Mouse (Mus musculus): ENCODE data around the gene Hexa. TPM values are rescaled to one million over a fixed set of nuclear protein-coding genes. Genes with fewer than 3 reads are reported as not detected.

Hexa gene
- polyA plus RNA-seq (2016; fragmentation: Nextera tagmentation; extraction: Ambion mirVana), result 63.6 and 67.8 TPM in 2 replicates

- peak within 1 kb of the TSS; percentile 76 for H3K4me3 ChIP-seq
- no peaks in the 10 kb centered on the region for H3K36me3 ChIP-seq
- peak within 1 kb of the TSS; percentile 91 for H3K27ac ChIP-seq
- 2% methylated on average over 55 of the region's 55 CpGs for WGBS
- H3K9me3 ChIP-seq, result no peaks in the 10 kb centered on the region
- DNase-seq (ENCODE audit: low spot score), result peak; percentile 94
- H3K27me3 ChIP-seq (ENCODE audit: insufficient read depth, poor library complexity, severe bottlenecking), result no peaks in the 10 kb centered on the region
- H3K4me1 ChIP-seq, result peaks cover 27% of the 10 kb centered on the region
Observed at GRCm38 (mm10) chr9:59539441-59540137, at the start of gene Hexa, which contains the start of gene Tmem202. Gene Hexa, plus strand, starts transcription at chr9:59539540. Gene Tmem202, minus strand, starts transcription at chr9:59539847.

- H3K27ac ChIP-seq, result no peak overlapping the region
- no peaks in the 10 kb centered on the region for H3K9me3 ChIP-seq
Observed at GRCm38 (mm10) chr9:59508146-59508545, 31.2 kb upstream of the Hexa start.

GRCm38 (mm10) chr9:59512381-59512780, 27.0 kb upstream of the Hexa start:
- 22% methylated on average over 4 of the region's 4 CpGs for WGBS
- DNase-seq (ENCODE audit: low spot score), result no peak
- Histone ChIP-seq H3K4me1 (peaks cover 14% of the 10 kb centered on the region; the same call in 1 of the 2 replicates), H3K4me3 (no peak overlapping the region), H3K27ac (no peak overlapping the region), H3K27me3 (ENCODE audit: insufficient read depth, poor library complexity, severe bottlenecking) (no peaks in the 10 kb centered on the region), H3K9me3 (no peaks in the 10 kb centered on the region), H3K36me3 (no peaks in the 10 kb centered on the region)

More at GRCm38 (mm10) chr9:59508146-59508545, 31.2 kb upstream of the Hexa start:
- Histone ChIP-seq H3K4me1 (peaks cover 3% of the 10 kb centered on the region; the same call in 1 of the 2 replicates), H3K4me3 (no peak overlapping the region), H3K27me3 (ENCODE audit: insufficient read depth, poor library complexity, severe bottlenecking) (no peaks in the 10 kb centered on the region), H3K36me3 (no peaks in the 10 kb centered on the region)
- DNase-seq (ENCODE audit: low spot score), result no peak
- WGBS, result 43% methylated on average over 1 of the region's 1 CpGs

- Histone ChIP-seq H3K36me3 (no peaks in the 10 kb centered on the region), H3K9me3 (no peaks in the 10 kb centered on the region), H3K4me3 (no peak overlapping the region), H3K27ac (no peak overlapping the region), H3K27me3 (ENCODE audit: insufficient read depth, poor library complexity, severe bottlenecking) (no peaks in the 10 kb centered on the region), H3K4me1 (peaks cover 17% of the 10 kb centered on the region; the same call in 1 of the 2 replicates)
- DNase-seq (ENCODE audit: low spot score), result peak; percentile 77
- 22% methylated on average over 3 of the region's 3 CpGs for WGBS
Observed at GRCm38 (mm10) chr9:59515069-59515468, 24.3 kb upstream of the Hexa start.

DNA sequence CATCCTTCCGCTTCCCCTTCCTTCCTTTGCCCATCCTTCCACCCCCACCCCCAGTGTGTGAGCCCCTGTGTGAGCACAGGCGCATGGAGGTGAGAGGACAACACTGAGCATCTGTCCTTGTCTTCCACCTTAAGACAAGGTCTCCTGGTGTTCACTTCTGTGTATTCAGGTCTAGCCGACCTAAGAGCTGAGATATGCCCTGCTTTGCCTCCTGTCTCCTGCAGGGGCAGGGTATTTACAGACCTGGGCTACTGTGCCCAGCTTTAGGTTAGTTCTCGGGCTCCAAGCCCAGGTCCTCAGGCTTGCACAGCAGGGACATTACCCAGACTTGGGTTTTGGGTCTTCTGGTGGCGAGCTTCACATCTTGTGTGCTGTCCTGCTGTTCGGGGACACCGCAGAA, 22.2 kb upstream of the Hexa start:
- no peak for DNase-seq (ENCODE audit: low spot score)
- WGBS, result 45% methylated on average over 7 of the region's 7 CpGs

DNA sequence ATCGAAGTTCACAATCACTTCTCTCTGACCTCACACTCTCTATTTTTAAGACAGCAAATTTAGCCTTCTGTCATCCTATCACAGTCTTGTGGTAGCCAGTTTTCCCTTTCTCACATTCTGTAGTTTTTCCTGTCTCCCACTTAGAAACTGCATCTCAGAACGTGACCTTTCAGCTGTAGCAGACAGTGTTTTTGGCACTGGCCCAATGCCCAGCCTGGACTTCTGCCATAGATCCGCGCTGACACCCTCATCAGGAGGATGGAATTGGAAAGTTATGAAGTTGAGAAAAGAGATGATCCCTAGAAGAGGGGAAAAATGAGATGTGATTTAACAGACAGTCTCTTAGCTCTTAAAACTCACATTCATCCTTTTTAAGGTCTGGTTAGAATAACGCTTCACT, 20.4 kb upstream of the Hexa start:
- 60% methylated on average over 5 of the region's 5 CpGs for WGBS
- Histone ChIP-seq H3K4me1 (peaks cover 18% of the 10 kb centered on the region; the same call in 1 of the 2 replicates), H3K36me3 (no peaks in the 10 kb centered on the region), H3K9me3 (no peaks in the 10 kb centered on the region), H3K4me3 (no peak overlapping the region), H3K27ac (no peak overlapping the region), H3K27me3 (ENCODE audit: insufficient read depth, poor library complexity, severe bottlenecking) (no peaks in the 10 kb centered on the region)
- DNase-seq (ENCODE audit: low spot score), result no peak

More for the DNA sequence above, 22.2 kb upstream of the Hexa start:
- Histone ChIP-seq H3K4me1 (peaks cover 17% of the 10 kb centered on the region; the same call in 1 of the 2 replicates), H3K27me3 (ENCODE audit: insufficient read depth, poor library complexity, severe bottlenecking) (no peaks in the 10 kb centered on the region), H3K9me3 (no peaks in the 10 kb centered on the region), H3K36me3 (no peaks in the 10 kb centered on the region), H3K4me3 (no peak overlapping the region), H3K27ac (no peak overlapping the region; the same call in 1 of the 2 replicates)

DNA sequence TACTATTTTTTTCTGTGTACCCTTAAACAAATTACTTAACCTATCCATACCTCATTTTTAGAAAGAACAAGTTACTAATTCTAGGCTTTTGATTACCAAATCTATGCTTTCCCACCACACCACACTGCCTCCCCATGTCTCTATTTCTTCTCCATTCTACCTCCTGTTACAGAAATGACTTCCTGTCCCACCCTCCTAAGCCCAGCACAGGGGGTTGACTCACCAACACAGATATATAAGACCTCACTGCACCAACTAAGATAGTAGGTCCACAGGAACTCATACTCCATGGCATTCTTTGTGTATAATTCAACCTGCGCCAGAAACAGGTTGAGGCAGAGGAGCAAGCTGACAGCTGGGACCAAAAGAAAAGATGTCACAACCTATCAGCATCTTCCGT, 19.9 kb upstream of the Hexa start:
- 84% methylated on average over 2 of the region's 2 CpGs for WGBS
- Histone ChIP-seq H3K4me3 (no peak overlapping the region), H3K27ac (no peak overlapping the region), H3K9me3 (no peaks in the 10 kb centered on the region), H3K36me3 (no peaks in the 10 kb centered on the region), H3K4me1 (peaks cover 18% of the 10 kb centered on the region; the same call in 1 of the 2 replicates), H3K27me3 (ENCODE audit: insufficient read depth, poor library complexity, severe bottlenecking) (no peaks in the 10 kb centered on the region)
- DNase-seq (ENCODE audit: low spot score), result no peak

- 27% methylated on average over 4 of the region's 4 CpGs for WGBS
- no peak overlapping the region for H3K27ac ChIP-seq
Observed at GRCm38 (mm10) chr9:59522906-59523305, 16.4 kb upstream of the Hexa start.

GRCm38 (mm10) chr9:59526727-59527126, 12.6 kb upstream of the Hexa start:
- DNase-seq (ENCODE audit: low spot score), result no peak

More at GRCm38 (mm10) chr9:59522906-59523305, 16.4 kb upstream of the Hexa start:
- Histone ChIP-seq H3K9me3 (no peaks in the 10 kb centered on the region), H3K4me3 (no peak overlapping the region), H3K36me3 (no peaks in the 10 kb centered on the region), H3K27me3 (ENCODE audit: insufficient read depth, poor library complexity, severe bottlenecking) (no peaks in the 10 kb centered on the region), H3K4me1 (peaks cover 7% of the 10 kb centered on the region; the same call in 1 of the 2 replicates)
- no peak for DNase-seq (ENCODE audit: low spot score)

DNA sequence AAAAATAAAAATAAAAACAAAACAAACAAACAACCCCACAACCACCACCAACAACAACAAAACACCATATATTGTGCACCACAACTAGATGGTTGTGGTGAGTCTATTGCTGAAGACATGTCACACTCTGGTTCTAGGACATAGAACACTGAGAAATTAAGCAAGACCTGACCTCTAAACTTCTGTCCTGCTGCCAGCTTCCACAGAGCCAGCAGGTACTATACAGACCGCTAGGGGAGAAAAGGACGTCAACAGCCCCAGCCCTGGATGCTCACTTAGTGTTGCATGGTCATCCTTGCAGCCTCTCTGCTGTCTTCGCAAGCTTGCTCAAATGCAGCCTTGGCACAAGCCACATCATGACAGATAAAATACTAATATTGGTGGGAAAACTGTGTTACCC, 11.8 kb upstream of the Hexa start:
- Histone ChIP-seq H3K27ac (no peak overlapping the region), H3K4me1 (peaks cover 4% of the 10 kb centered on the region; the same call in 1 of the 2 replicates)
- WGBS, result 81% methylated on average over 3 of the region's 3 CpGs

More at GRCm38 (mm10) chr9:59526727-59527126, 12.6 kb upstream of the Hexa start:
- WGBS, result 76% methylated on average over 6 of the region's 6 CpGs
- Histone ChIP-seq H3K36me3 (no peaks in the 10 kb centered on the region), H3K4me3 (no peak overlapping the region), H3K27me3 (ENCODE audit: insufficient read depth, poor library complexity, severe bottlenecking) (no peaks in the 10 kb centered on the region), H3K27ac (no peak overlapping the region), H3K9me3 (no peaks in the 10 kb centered on the region), H3K4me1 (peaks cover 4% of the 10 kb centered on the region; the same call in 1 of the 2 replicates)

DNA sequence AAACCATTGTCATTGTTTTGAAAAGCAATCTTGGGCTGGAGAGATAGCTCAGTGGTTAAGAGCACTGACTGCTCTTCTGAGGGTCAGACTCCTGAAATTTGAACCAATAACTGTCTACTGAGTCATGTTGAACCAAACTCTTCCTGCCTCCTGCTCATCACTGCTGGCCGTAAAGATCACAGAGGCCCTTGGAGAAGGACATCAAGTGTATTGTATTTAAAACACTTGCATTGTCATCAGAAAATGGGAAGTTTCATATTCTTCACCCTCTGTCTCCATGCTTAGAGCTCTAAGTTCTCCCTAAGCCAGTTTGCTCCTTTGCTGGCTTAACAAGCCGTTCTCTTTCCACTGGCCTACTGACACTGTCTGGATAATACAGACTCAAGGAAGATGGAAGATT, 11.1 kb upstream of the Hexa start:
- H3K9me3 ChIP-seq, result no peaks in the 10 kb centered on the region
- H3K4me1 ChIP-seq, result no peaks in the 10 kb centered on the region
- H3K27me3 ChIP-seq (ENCODE audit: insufficient read depth, poor library complexity, severe bottlenecking), result no peaks in the 10 kb centered on the region
- 92% methylated on average over 2 of the region's 2 CpGs for WGBS
- no peak overlapping the region for H3K27ac ChIP-seq
- H3K4me3 ChIP-seq, result no peak overlapping the region
- no peaks in the 10 kb centered on the region for H3K36me3 ChIP-seq
- no peak for DNase-seq (ENCODE audit: low spot score)

More for the DNA sequence above, 11.8 kb upstream of the Hexa start:
- Histone ChIP-seq H3K36me3 (no peaks in the 10 kb centered on the region), H3K9me3 (no peaks in the 10 kb centered on the region), H3K27me3 (ENCODE audit: insufficient read depth, poor library complexity, severe bottlenecking) (no peaks in the 10 kb centered on the region), H3K4me3 (no peak overlapping the region)
- DNase-seq (ENCODE audit: low spot score), result no peak

DNA sequence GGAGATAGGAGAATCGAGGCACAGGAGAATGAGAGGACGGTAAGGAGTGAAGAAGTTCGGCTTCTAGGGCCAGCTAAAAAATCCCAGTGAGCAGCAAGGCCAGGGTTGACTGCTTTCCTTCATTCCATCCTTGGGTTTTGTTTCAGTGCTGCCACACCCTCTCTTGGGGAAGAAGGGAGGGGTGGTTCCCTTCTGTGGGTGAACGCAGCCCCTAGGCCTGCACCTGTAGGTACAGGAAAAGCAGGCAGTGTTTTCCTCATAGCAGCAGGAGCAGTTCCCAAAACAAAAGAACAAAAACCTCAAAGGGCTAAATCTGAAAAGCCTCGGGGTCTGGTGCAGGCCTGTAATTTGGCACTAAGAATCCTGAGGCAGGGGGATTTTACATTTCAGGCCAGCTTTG, 7.7 kb upstream of the Hexa start:
- 50% methylated on average over 5 of the region's 5 CpGs for WGBS

DNA sequence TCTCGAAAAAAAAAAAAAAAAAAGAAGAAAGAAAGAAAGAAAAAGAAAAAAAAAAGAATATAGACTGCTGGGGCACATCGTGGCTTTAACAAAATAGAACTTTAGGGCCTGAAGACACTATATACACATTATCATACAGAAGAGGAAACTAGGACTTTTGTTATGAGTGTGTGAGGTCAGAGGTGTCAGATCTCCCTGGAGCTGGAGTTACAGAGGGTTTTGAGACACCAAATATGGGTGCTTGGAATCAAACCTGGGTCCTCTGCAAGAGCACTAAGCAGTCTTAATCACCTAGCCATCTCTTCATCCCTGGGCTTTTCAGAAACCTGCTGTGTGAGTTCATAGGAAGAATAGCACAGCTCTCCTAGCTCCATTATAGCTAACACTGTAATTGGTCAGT, 5.9 kb upstream of the Hexa start:
- DNase-seq (ENCODE audit: low spot score), result no peak
- 72% methylated on average over 2 of the region's 2 CpGs for WGBS
- H3K27ac ChIP-seq, result no peak overlapping the region
- H3K4me1 ChIP-seq, result no peaks in the 10 kb centered on the region
- no peaks in the 10 kb centered on the region for H3K9me3 ChIP-seq
- no peaks in the 10 kb centered on the region for H3K36me3 ChIP-seq
- H3K4me3 ChIP-seq, result no peak overlapping the region
- H3K27me3 ChIP-seq (ENCODE audit: insufficient read depth, poor library complexity, severe bottlenecking), result no peaks in the 10 kb centered on the region

More for the DNA sequence above, 7.7 kb upstream of the Hexa start:
- H3K27ac ChIP-seq, result no peak overlapping the region
- no peak for DNase-seq (ENCODE audit: low spot score)
- no peak overlapping the region for H3K4me3 ChIP-seq
- no peaks in the 10 kb centered on the region for H3K27me3 ChIP-seq (ENCODE audit: insufficient read depth, poor library complexity, severe bottlenecking)
- no peaks in the 10 kb centered on the region for H3K36me3 ChIP-seq
- no peaks in the 10 kb centered on the region for H3K4me1 ChIP-seq
- no peaks in the 10 kb centered on the region for H3K9me3 ChIP-seq

Data from heart, embryonic 10.5 days (tissue).